Mouse (Mus musculus) megakaryocyte, embryonic 14.5 days (primary cell): ENCODE data around the gene Il21r.

Source experiments
- FLI1 ChIP-seq: IDR thresholded peaks from 2 replicates; pipeline ENCODE4 v1.6.1; 2012; ENCODE audit warnings: low read length, inconsistent platforms, mixed read lengths
- GATA1 ChIP-seq: IDR thresholded peaks from 3 replicates; pipeline ENCODE4 v1.6.1; 2012; ENCODE audit warnings: mixed read lengths, low read length, inconsistent platforms, borderline replicate concordance

DNA sequence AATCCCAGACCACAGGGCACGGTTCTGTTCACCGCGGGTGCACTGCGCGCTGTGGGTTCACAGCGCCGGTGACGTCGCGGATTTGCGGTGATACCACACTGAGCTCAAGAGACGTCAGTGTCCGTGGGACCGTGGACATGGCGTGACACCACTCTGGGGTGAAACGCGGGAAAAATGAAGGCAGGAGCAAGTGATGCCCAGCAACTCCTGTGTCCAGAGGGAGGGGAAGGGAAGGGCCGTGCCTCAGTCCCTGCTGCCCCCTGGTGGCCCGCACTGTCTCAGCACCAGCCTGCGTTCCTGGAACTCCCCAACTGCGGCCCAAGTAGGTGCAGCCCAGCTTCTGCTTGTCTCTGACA lies 21.9 kb upstream of the Il21r start:
- no peak for TF ChIP-seq GATA1
- no peak for TF ChIP-seq FLI1
